Mouse (Mus musculus) cortical plate, adult 2 months (tissue): ENCODE data around the gene Gab2.

ENCODE experiments used
- CTCF ChIP-seq: fragments of 200-500 bp; IDR thresholded peaks from 2 replicates; pipeline ENCODE4 v1.5.1; 2011; ENCODE audit warnings: mild to moderate bottlenecking, control low read depth, low read length; ENCODE audit not compliant: insufficient read depth; ENCODE audit errors: extremely low read depth
- POLR2A ChIP-seq: fragments of 200-500 bp; IDR thresholded peaks from 2 replicates; pipeline ENCODE4 v1.6.1; 2011; ENCODE audit warnings: mild to moderate bottlenecking, low read length, control low read depth; ENCODE audit not compliant: insufficient read depth; ENCODE audit errors: extremely low read depth

- TF ChIP-seq CTCF, result no peak
- no peak for TF ChIP-seq POLR2A
Observed at GRCm38 (mm10) chr7:97312196-97312595, 230.8 kb downstream of the Gab2 start.
